Mouse (Mus musculus) ovary, adult 18-20 months (tissue): ENCODE data around the gene Ppp2r5c.

ENCODE experiments used
- DNase-seq: peaks from one replicate; pipeline ENCODE4 v3.0.0; 2022; ENCODE audit warnings: low spot score, mixed read lengths

Gene Ppp2r5c

DNA sequence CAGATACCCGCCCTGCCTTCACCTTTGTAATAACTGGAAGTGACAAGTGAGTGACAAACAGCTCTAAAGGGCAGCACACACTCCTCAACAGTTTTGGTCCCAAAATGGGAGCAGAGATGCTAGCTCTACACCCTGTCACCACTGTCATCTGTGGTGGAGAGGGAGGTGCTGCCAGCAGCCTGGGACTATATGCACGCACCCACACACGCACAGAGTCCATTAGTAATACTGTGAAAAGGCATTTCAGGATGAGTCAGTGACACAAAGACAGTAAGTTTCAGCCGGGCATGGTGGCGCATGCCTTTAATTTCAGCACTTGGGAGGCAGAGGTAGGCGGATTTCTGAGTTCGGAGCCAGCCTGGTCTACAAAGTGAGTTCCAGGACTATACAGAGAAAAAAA is 111.3 kb downstream of the Ppp2r5c start:
- DNase-seq, result no peak

DNA sequence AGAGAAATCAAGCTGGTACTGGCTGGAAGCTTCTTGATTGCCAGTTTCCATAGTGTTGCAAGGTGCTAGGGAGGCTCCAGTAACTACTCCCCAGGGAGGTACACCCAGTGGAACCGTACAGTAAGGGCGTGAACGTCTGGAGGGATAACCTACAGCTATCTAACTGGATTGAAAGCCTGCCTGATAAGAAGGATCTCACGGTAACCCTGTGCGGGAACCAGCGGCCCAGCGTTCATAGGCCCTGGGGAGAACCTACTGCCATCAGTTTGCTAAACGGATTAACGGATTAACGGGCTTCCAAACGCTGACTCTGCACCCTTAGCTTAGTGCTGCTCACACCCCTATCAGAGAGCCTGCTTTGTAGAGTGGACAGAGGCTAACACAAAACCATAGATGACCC is 116.5 kb downstream of the Ppp2r5c start:
- DNase-seq, result no peak

DNA sequence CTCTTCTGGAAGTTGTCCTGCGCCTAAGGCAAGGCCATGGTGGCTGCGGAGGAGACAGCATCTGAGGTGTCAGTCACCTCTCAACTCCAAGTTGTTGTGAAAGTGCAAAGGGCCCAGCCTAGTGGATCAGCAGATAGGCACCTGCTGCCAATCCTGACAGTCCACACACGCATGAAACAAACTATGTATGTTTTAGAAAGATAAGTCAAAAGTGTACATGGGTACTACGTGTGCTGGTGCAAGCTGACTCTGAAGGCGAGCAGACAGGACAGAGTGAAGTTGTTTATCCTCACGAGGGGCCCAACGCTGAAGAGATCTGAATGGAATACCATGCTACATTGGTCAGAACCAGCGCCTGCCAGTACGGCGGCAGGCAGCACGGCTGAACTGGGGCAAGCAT is 117.9 kb downstream of the Ppp2r5c start:
- no peak for DNase-seq

DNA sequence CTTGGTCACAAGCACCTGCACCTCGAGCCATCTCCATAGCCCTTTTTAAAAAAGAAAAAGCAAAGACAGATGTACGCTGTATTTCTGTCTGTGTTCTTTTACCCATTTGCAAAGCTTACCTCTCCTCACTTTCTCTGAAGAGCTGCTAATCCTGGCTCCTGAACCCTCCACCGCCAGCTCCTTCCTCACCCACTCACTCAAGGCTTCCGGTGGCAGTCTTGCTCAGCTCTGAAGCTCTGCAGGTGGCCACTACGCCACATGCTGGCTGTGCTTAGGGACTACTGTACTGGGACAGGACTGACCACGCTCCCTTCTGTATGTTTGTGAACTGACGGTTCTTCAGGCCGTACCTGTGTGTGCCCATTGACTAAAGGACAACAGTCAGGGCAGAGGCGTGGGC is 119.4 kb downstream of the Ppp2r5c start:
- no peak for DNase-seq

DNA sequence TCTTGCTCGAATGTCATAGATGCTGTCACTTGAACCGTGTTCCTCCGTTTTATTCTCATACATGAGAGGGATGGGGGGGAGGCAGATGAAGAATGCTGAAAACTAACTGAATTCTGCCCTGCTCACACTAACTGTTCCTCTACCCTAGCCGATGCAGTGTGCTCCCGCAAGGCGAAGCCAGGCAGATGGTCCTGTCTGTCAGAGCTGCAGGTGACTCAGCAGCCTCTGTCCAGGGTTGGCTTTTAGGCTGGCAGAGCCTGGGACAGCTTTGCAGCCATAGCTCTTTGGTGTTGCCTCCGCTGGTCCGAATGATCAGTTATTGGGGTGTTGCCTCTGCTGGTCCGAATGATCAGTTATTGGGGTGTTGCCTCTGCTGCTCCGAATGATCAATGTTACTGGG is 124.1 kb downstream of the Ppp2r5c start:
- no peak for DNase-seq

DNA sequence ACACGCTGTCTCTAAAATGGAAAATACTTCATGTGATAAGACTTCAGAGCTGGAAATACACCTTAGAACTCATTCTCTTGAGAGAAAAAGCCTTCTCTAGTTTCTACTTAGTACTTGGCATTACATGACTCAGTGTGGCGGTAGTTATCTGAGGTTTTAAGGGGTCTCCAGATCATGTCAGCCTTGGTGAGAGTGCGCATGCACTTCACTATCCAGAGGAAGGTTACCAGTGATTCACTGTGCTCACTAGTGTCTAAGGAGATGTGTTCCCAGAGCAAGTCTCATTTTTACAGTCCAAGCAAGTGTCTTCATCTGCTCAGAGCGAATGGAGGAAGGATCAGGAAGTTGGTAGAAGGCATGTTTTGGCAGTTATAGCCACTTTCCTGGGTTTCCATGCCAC is 125.4 kb downstream of the Ppp2r5c start:
- no peak for DNase-seq

DNA sequence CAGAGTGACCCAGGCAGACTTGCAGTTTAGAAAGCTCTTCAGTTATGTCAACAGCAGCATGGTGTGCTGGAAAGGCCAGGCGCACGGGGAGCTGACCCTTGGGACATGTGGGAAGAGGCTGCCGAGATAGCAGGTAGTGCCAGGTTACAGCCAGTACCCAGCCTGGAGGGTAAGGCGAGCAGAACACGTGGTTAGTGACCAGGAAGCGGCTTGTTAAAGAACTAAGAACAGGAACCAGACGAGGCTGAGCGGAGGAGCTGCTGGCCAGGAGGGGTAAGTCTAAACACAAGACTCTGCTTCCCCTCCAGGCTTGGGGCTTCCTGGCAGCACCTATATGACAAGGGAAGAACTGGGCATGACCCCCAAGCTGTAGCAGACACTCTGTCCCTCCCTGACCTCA is 126.7 kb downstream of the Ppp2r5c start:
- no peak for DNase-seq

DNA sequence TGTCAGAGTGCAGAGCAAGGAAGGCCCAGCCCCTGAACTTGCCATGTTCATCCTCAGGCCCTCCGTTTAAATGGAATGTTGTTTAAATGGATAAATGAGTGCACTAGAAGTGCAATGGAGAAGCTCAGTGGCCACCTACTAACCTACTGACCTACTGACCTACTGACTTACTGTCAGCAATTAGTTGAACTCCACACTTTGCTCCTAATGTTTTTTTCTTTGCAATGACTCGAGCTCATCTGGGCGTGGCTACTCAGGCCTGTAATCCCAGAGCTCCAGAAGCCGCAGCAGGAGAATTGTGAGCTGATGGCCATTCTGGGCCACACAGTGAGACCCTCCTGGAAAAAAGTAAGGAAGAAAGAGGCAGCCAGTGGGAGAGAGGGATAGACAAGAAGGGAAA is 129.0 kb downstream of the Ppp2r5c start:
- DNase-seq, result no peak

DNA sequence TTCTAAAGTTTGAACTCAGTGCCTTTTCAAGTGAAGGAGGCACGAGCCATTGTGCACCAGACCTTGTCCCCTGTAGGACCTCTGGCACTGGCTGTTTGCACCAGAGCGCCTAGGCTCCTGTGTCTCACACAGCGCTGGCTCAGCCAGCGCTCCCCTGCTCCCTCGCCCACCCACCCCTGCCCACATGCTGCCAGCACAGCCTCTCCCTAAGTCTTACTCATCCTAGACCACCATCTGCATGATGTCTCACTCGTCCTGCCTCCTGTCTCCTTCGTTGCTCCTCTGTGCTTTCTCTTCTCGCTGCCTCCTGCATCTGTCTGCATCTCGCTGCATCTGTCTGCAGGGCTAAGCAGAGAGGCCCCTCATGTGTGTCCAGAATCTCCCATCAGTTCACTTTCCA is 131.4 kb downstream of the Ppp2r5c start:
- DNase-seq, result no peak

DNA sequence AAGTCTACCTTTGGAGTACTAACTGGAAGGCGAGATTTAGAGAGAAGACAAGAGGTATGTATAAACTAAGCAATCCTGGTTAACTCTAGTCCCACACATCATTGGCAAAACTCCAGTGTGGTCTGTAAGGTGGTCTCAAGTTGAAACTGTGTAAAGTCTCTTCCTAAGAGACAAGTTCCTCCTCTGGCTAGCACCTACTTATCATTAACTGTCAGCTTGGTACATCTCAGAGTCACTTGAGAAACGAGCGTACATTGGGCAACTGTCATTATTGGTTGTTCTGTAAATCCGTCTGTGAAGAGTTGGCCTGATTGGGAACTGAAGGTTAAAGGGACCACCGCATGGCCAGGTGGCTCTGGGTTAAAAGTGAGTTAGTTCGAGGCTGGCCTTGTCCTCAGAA is 141.7 kb downstream of the Ppp2r5c start:
- DNase-seq, result no peak

DNA sequence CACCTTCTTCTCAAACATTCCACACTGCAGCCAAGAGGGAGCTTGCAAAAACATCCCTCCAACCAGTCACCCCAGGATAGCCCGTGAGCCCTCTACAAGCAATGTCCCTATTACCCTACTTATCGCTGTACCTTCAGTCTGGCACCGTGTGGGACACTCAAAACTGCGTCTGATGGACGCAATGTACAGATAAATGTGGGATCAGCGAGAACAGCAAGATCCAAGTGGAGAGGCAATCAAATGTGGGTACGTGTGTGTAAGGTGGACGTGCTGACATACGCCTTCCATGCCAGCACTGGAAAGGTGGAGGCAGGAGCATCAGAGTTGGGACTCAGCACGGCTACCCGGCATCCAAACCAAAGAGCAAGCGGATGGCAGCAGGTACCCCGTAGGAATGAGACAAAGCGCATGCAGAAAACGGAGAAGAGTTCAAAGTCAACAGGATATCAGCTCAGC is 143.9 kb downstream of the Ppp2r5c start:
- DNase-seq, result no peak

DNA sequence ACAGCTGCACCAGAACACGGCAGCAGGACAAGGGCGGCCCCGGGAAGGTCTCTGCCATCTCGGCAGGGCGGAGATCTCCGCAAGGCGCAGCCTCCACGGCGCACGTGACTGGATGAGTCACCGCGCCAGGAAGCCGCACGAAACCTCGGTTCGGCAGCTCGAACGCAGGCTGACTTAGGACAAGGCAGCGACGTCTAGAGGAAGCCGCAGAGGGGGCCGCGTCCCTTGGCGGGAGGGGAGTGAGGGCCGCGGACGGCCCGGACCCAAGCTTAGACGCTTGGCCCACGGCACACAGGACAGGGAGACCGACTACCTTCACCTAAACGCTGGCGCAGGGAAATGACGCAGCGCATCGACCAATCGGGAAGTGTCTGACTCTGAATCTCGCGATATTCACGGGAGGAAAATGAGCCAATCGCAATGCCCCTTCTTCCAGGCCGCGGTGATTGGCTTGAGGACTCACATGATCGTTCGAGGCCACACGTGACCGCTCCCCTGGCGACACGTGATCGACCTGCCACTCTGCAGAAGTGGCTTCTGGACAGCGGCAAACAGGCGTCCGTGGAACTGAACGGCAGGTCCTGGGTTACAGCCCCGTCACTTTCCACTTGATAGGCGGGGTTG is 144.5 kb downstream of the Ppp2r5c start:
- DNase-seq, result peak; percentile 98

DNA sequence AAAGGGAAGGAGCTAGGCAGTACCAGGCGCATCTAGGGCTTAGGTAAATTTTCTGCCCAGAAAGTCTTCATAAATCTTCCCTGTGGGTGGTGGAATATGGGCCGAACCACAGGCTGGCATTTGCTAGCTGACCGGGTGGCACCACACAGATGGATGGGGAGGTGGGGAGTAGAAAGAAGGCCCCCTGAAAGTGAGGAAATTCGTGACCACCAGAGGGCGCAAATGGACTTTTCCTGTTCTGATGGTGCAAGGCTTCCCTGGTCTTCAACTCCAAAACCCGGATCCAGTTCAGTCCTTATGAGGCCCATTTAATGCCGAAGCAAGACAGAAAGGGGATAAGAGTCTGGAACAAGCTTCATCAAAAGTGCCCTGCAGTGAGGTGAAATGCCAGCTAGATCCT is 151.6 kb downstream of the Ppp2r5c start:
- DNase-seq, result no peak

DNA sequence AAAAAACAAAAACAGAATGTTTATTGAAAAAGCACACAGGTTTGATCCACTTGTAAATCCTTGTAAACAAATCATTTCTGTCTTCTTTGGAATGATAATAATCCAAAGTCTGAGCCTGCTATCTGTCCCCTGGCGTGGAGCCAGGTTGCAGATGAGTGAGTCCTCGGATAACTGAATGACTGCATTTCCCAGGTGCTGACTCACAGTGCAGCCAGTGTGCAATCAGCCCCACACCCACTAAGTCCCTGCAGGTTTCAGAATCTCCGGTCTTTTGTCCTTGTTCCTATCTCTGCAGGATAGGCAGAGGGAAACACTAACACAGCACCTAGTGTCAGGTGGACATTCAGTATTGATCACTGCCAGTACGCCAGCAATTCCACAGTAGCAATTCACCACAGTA is 152.9 kb downstream of the Ppp2r5c start:
- no peak for DNase-seq

DNA sequence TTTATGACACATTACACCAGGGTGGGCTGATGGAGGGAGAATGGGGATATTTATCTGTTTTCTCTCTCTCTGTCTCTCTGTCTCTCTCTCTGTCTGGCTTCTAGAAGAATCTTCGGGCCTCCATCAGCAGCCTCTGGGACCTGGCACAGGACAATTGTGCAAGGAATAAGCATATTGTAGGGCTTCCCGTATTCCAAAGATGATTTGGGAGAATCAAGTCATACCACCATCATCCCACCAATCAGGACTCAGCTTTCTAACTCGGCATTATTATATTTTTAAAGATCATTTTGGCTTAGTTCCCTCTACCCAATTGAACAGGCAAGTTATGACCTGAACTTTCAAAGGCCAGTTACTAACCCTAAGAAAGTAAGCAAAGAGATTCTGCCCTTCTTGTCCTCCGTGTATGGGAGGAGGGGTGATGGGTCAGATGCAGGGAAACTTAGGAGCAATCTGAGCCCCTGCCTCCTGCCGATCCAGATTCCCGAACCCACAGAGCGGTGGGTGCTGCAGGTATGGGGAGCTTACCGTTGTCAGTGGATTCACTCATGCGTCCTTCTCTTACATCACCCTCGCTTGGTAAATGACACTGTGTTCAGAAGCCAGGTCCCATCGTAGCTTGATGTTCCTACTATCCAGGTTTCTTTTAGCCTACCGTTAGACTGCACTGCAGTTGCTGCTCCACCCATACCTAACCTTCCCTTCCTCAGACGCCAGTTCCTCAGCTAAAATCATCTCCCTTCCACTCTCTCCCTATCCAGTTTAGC is 153.5 kb downstream of the Ppp2r5c start:
- no peak for DNase-seq

DNA sequence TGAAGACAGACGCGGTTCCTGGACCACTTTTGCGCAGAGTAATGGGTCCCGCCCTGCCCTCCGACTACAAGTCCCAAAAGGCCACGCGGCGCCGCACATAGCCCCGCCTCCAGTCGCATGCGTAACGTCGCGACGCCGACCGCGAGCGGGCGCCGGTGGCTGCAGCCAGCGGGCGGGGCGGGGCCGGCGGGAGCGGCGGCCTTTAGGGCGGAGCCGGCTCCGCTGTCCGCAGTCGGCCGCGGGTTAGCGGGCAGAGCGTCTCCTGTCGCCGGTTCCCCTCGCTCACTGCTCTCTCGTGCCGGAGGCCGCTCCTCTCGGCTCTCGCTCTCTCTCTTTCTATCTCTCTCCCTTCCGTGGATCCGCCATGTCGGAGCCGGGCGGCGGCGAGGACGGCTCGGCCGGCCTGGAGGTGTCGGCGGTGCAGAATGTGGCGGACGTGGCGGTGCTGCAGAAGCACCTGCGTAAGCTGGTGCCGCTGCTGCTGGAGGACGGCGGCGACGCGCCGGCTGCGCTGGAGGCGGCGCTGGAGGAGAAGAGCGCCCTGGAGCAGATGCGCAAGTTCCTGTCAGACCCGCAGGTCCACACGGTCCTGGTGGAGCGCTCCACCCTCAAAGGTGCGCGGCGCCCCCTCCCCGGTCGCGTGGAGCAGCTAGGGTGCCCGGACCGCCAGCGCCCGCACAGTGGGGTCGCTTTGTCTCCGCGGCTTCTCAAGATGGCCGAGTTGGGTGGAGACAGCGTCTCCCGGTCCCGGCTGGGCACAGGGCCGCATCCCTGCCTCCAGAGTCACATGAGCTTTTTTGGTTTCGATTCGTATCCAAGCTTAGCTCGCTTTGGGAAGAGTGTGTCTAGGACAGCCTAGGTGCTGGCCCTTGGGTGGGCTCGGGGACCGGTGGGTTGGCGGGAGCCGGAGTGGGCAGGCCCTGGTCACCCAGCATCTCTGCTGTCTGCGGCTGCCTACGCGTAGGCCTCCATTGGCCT is 154.6 kb downstream of the Ppp2r5c start, which contains the start of gene Dync1h1:
Gene Dync1h1 (plus strand): TSS at position 212 of the 978 bp plus-strand sequence.
- peak; percentile 84 for DNase-seq

DNA sequence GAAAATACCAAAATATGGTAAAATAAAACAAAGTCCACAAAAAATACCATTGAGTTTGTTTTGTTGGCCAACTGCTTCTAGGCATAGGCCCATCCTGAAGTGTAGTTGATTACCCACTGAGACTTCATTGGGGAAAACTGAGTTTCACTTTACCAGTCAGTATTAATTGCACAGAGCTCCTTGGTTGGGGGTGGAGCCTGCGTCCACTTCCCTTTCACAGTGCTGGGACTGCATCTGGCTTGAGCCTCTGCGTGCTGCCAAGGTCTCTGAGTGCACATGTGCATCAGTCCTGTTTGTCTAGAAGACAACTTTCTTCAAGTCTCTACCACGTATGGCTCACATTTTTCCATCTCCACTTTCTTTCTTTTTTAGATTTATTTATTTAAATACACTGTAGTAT is 159.2 kb downstream of the Ppp2r5c start:
- DNase-seq, result no peak

DNA sequence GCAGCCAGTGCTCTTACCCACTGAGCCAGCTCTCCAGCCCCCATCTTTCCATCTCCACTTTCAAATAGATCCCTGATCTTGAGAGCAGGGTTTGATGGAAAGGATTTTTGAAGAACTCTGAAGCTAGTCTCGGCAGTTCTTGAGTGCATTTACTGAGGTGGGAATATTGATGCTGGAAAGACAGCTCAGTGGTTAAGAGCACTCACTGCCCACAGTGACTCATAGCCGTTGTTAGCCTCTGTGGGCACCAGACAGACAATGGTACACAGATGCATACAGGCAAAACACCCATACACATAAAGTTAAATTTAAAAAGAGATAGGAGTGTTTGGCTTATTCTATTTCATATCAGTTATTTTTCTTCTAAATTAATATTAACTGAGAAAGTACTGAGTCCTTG is 159.8 kb downstream of the Ppp2r5c start:
- no peak for DNase-seq

DNA sequence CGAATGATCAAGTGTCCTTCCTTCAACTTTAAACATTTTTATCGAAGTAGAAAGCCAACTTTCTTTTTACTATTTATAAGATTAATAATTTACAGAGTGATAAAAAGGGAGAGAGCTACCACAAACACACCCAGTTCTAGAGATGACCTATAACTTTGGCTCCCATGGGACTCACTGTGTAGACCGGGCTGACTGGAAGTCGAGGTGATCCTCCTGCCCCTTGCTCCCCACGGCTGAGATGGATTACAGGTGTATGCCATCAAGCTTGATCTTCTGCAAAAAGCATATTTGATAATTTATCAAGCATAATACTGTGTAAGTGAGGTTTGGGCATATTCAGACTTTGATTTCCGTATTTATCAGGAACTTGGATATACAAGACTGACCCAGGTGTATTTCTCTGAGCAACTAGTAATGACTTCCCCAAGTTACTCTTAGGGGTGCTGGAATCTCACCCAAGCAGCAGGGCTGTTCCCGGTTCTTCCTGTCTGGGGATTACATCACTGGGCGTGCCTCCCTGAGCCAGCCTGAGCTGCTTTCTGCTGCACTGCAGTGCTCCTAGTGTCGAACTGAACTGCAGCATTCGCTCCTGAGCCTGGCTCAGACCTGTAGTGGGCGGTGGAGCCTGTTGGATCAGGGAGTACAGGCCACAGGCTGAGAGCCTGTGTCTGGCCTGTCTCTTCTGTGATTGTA is 161.7 kb downstream of the Ppp2r5c start:
- DNase-seq, result no peak

DNA sequence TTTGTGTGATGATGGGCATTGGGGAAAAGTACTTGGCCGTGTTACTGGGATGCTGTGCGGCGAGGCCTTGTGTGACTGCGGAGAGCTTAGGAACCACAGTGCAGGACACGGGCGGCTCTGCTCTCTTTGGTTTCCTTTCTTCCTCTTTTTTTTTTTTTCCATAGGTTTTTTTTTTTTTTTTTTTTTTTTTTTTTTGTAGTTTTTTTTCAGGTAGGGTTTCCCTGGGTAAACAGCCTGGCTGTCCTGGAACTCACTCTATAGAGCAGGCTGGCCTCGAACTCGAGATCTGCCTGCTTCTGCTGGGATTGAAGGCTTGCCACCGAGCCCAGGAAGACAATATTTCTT is 162.2 kb downstream of the Ppp2r5c start:
- DNase-seq, result no peak

DNA sequence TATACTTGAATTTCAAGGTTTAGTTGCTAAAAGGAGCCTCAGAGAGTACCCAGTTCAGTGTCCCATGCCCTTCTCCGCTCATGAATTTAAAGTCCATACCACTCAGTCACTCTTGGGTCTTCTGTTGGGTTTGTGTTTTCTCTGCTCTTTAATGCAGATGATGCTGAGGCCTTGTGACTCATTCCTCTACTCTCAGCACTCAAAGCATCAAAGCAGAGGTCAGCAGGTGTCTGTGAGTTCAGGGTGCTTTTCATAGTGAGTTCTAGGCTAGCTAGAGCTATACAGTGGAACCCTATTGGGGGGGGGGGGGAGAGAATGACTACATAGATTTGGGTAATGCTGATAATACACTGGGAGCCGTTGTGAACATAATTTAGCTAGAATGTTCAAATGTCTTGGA is 163.8 kb downstream of the Ppp2r5c start:
- DNase-seq, result no peak

DNA sequence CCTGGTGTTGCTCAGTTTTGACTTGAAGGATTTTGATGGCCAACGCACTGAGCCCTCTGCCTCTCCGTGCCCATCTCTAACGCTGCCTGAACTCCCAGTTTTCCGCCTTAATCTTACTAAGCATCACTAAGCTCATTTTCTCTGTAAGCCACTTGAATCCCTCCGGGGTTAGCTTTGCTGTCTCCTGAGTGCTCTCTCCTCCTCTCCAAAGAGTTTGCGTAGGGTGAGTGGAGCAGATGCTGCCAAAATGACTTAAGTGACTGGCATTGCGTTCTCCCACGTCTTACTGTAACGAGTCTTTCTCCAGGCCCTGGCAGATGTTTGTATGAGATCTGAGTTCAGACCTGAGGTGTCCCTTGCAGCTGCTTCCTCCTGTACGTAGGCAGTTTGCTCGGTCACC is 183.1 kb downstream of the Ppp2r5c start:
- no peak for DNase-seq
